Mouse (Mus musculus) embryonic facial prominence, embryonic 12.5 days (tissue): ENCODE results near the gene Ptchd4. TPM values are rescaled to one million over a fixed set of nuclear protein-coding genes. Genes with fewer than 3 reads are reported as not detected.
A peak's percentile ranks its signal among the peaks of the same experiment; 100 is the strongest.

ENCODE experiments used
- ATAC-seq: fragments of 200-750 bp; cut with Nextera tagmentation; 2 replicates; pipeline ENCODE4 v1.8.0; 2017; ENCODE audit not compliant: insufficient number of reproducible peaks, insufficient read depth, low FRiP score, low TSS enrichment
- H3K27ac ChIP-seq: fragments of 300-500 bp; sonication (generic); 2 replicates; pipeline ENCODE4 v1.5.1; 2016; ENCODE audit warnings: mild to moderate bottlenecking
- H3K27me3 ChIP-seq: fragments of 300-500 bp; sonication (generic); 2 replicates; pipeline ENCODE4 v1.6.1; 2016; ENCODE audit warnings: mild to moderate bottlenecking, moderate library complexity
- H3K36me3 ChIP-seq: fragments of 300-500 bp; sonication (generic); 2 replicates; pipeline ENCODE4 v1.6.1; 2016; ENCODE audit warnings: mild to moderate bottlenecking
- H3K4me1 ChIP-seq: fragments of 300-500 bp; sonication (generic); 2 replicates; pipeline ENCODE4 v1.6.1; 2016
- H3K4me2 ChIP-seq: fragments of 300-500 bp; sonication (generic); replicated peaks from 2 replicates; pipeline ENCODE4 v1.6.1; 2016; ENCODE audit warnings: mild to moderate bottlenecking, moderate library complexity
- H3K4me3 ChIP-seq: fragments of 300-500 bp; sonication (generic); 2 replicates; pipeline ENCODE4 v1.5.1; 2016; ENCODE audit warnings: mild to moderate bottlenecking
- H3K9ac ChIP-seq: fragments of 300-500 bp; sonication (generic); 2 replicates; pipeline ENCODE4 v1.6.1; 2016; ENCODE audit warnings: mild to moderate bottlenecking, moderate library complexity
- H3K9me3 ChIP-seq: fragments of 300-500 bp; sonication (generic); 2 replicates; pipeline ENCODE4 v1.6.1; 2016; ENCODE audit warnings: mild to moderate bottlenecking, moderate library complexity
- WGBS: fragments of 180-500 bp; shearing (Covaris S2); methylation state at CpG from one replicate; pipeline ENCODE4 v1.1.7; 2016; 5-methylcytosine and 5-hydroxymethylcytosine counted together
- polyA plus RNA-seq: library from polyadenylated mRNA; unstranded; fragments of >200 nt; fragmentation: Nextera tagmentation; extraction: Ambion mirVana; gene quantifications from 2 replicates; pipeline ENCODE4 v1.2.1, GENCODE M21; 2016

Gene Ptchd4
- polyA plus RNA-seq, 1 experiment from 2014 or later: 3.0 TPM

DNA sequence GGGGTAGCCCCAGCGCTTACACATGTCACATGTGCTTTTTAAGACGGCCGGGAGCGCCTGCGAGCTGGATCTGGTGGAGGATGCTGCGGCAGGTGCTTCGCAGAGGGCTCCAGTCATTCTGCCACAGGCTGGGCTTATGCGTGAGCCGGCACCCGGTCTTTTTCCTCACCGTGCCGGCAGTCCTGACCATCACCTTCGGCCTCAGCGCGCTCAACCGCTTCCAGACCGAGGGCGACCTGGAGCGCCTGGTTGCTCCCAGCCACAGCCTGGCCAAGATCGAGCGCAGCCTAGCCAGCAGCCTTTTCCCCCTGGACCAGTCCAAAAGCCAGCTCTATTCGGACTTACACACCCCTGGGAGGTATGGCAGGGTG is 850 bp downstream of the Ptchd4 start:
- Histone ChIP-seq H3K27ac (no peak overlapping the region), H3K4me3 (peak overlapping the region; percentile 52), H3K9ac (peak overlapping the region; percentile 46), H3K4me2 (peak overlapping the region; percentile 88), H3K36me3 (no peaks in the 10 kb centered on the region), H3K4me1 (peaks cover 4% of the 10 kb centered on the region; the same call in 1 of the 2 replicates), H3K27me3 (peaks cover 20% of the 10 kb centered on the region), H3K9me3 (no peaks in the 10 kb centered on the region)
- ATAC-seq: peak; percentile 50
- WGBS: 2% methylated on average over 22 of the region's 22 CpGs

DNA sequence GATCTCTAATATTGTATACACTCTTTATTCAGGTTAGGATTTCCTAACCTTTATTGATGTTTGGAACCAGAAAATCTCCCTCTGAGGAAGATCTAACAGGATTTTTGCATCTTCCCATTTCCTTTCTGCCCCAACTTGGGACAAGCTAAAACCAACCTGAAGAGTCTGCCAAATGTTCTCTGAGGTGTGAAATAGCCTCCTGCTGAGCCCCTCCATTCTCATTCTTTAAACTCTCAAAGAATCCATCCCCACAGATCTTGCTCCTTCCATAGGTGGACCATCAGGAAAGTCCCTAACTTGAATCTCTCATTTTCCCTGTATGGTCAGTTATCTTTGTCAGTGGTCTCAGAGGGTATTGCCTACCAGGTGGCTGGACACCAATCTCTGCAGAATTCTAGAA is 20.0 kb downstream of the Ptchd4 start:
- Histone ChIP-seq H3K9me3 (0 out of 2 replicates have a peak, but pooled peaks cover 2% of the 10 kb centered on the region), H3K36me3 (no peaks in the 10 kb centered on the region), H3K27me3 (no peaks in the 10 kb centered on the region), H3K4me1 (no peaks in the 10 kb centered on the region), H3K27ac (no peak overlapping the region), H3K4me2 (no peak overlapping the region), H3K9ac (no peak overlapping the region), H3K4me3 (no peak overlapping the region)
- no peak for ATAC-seq

DNA sequence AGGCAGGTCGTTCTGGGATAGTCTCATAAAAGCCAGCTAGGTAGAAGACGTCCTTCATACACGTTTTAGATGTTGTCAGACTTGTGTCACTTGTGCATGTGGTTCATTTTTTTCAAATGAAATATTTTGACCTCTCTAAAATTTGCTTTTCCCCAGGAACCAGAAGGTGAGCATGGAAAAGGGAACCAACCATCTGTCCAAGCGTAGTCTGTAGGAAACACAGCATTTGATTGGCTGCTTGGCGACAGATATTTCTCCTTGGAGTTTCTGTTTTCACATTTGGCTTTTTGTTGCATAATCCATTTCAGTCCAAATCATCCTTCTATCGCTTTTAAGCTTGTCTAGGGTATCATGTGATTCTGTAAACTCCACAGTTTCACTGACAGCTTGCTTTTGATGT is 20.8 kb downstream of the Ptchd4 start:
- Histone ChIP-seq H3K4me3 (no peak overlapping the region), H3K4me2 (no peak overlapping the region), H3K9me3 (0 out of 2 replicates have a peak, but pooled peaks cover 2% of the 10 kb centered on the region), H3K9ac (no peak overlapping the region), H3K27ac (no peak overlapping the region), H3K4me1 (no peaks in the 10 kb centered on the region), H3K36me3 (no peaks in the 10 kb centered on the region), H3K27me3 (no peaks in the 10 kb centered on the region)
- no peak for ATAC-seq
- 82% methylated on average over 6 of the region's 6 CpGs for WGBS

DNA sequence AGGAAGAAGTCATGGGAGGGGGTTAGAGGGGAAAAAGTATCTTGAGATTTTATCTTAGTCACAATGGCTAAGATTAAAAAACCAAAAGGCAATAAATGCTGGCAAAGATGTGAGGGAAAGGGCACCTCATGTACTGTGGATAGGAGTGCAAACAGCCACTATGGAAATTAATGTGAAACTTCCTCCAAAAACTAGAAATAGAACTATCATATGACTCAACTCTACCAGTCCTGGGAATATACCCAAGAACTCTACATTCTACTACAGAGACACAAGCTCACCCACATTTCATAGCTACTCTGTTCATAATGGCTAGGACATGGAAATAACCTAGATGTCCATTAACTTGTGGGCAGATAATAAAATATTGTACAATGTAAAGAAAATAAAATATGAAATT is 30.3 kb downstream of the Ptchd4 start:
- H3K27ac ChIP-seq: no peak overlapping the region
- H3K9me3 ChIP-seq: no peaks in the 10 kb centered on the region
- H3K4me2 ChIP-seq: no peak overlapping the region
- H3K36me3 ChIP-seq: no peaks in the 10 kb centered on the region
- H3K9ac ChIP-seq: no peak overlapping the region
- H3K27me3 ChIP-seq: no peaks in the 10 kb centered on the region
- no peak for ATAC-seq
- no peak overlapping the region for H3K4me3 ChIP-seq
- H3K4me1 ChIP-seq: no peaks in the 10 kb centered on the region

DNA sequence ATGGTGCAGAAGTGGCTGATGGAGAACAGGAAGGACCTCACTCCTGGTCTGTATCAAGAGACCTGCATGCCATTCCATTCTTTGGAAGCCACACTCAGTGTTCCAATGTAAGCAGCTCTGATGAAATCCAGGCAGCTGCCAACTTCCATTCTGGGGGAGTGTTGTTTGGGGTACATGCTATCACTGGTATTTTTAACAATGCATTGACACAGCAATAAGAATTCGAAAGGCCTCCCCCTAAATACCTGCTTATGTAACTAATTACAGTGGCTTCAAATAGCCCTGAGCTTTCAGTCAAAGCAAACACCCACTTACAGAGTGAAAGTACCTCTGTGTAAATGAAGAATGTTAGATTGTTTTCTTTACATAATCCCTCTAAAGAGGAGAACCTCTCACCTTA is 42.7 kb downstream of the Ptchd4 start:
- H3K4me2 ChIP-seq: no peak overlapping the region
- H3K4me3 ChIP-seq: no peak overlapping the region
- no peak overlapping the region for H3K9ac ChIP-seq
- no peaks in the 10 kb centered on the region for H3K27me3 ChIP-seq
- no peak for ATAC-seq
- H3K36me3 ChIP-seq: no peaks in the 10 kb centered on the region
- WGBS: 47% methylated on average over 1 of the region's 1 CpGs
- no peaks in the 10 kb centered on the region for H3K4me1 ChIP-seq
- no peak overlapping the region for H3K27ac ChIP-seq
- H3K9me3 ChIP-seq: no peaks in the 10 kb centered on the region

DNA sequence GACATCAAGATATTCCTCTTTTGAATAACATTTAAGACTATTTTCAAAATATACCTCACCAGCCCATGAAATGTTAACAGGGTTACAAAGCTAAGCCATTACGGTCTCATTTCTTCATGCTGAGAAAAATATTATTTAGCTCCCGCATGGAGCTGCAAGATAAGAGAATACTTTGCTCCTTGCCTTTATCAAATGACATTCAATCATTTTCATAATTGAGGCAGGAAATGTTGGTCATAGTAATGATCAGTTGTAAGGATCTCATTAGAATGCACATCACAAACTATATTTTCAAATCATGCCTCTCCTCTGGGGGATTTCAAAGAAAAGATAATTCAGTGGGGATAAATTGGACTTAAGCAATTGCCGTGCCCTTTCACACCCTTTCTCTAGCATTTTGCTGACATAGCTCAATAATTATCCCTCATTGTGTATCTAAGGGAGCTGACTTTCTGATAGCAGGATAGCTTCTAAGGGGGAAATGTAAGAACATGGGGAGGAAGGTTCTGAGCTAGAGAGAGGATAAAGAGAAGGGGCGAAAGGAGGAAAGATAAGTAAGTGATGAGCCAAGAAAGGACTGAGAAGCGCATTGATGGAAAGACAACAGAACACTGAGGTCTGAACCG is 47.5 kb downstream of the Ptchd4 start:
- H3K36me3 ChIP-seq: no peaks in the 10 kb centered on the region
- no peaks in the 10 kb centered on the region for H3K27me3 ChIP-seq
- H3K27ac ChIP-seq: no peak overlapping the region
- no peaks in the 10 kb centered on the region for H3K9me3 ChIP-seq
- H3K4me1 ChIP-seq: no peaks in the 10 kb centered on the region
- no peak overlapping the region for H3K4me3 ChIP-seq
- H3K9ac ChIP-seq: no peak overlapping the region
- H3K4me2 ChIP-seq: no peak overlapping the region
- ATAC-seq: no peak
- WGBS: 85% methylated on average over 6 of the region's 6 CpGs

DNA sequence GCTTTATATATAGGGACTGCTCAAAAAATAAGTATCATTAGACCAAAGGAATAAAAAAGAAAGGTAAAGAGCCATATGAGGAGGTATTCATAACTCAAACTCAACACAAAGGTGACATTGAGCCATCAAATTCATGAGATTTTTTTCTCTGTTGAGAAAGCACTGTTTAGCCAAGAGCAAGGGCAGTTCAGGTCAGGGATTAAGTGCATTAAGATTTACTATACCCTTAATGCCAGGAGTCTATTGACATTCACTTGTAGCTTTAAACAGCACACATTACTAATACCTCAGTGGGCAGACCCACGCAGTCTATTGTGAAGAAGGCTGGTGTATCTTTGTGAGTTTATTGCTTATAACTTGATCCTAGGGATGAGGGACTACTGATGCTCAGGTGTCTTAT is 49.0 kb downstream of the Ptchd4 start:
- Histone ChIP-seq H3K4me2 (no peak overlapping the region), H3K9me3 (no peaks in the 10 kb centered on the region), H3K27ac (no peak overlapping the region), H3K4me3 (no peak overlapping the region), H3K9ac (no peak overlapping the region), H3K27me3 (no peaks in the 10 kb centered on the region), H3K36me3 (no peaks in the 10 kb centered on the region), H3K4me1 (no peaks in the 10 kb centered on the region)
- ATAC-seq: no peak
- 65% methylated on average over 1 of the region's 1 CpGs for WGBS

DNA sequence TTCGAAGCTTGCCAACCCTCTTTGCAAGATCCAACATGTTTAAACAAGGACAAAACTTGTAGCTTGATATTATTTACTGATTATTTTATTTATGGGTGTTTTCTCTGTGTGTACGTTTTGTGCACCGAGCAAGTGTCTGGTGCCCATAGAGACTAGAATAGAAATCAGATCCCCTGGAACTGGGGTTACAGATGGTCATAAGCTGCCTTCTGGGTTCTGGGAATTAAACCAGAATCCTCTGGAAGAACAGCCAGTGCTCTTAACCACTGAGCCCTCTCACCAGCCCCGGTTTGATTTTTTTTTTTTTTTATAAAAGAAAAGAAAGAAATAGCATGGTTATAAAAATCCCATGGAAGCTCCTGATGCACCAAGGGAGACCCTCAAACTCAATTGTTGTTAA is 59.1 kb downstream of the Ptchd4 start:
- Histone ChIP-seq H3K4me1 (no peaks in the 10 kb centered on the region), H3K27me3 (no peaks in the 10 kb centered on the region), H3K36me3 (no peaks in the 10 kb centered on the region), H3K9me3 (no peaks in the 10 kb centered on the region), H3K4me3 (no peak overlapping the region), H3K4me2 (no peak overlapping the region), H3K27ac (no peak overlapping the region), H3K9ac (no peak overlapping the region)
- no peak for ATAC-seq
- 92% methylated on average over 4 of the region's 4 CpGs for WGBS

DNA sequence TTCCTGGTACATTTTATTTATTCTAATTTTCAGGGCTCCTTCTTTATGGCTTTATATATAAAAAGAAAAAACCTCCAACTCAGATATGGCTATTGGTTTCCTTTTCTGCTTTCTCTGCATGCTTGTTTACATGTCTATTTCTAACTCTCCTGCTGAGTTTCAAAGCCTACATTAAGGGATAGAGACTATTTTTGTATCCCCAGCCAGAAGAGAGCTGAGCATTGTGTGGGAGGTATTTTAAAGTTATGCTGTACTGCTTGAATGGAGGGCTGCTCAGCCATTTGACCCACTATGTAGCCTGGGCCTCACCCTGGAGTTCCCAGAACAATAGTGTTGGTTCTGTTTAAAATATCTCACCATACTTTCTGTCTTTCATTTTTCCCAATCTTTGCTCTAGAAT is 77.3 kb downstream of the Ptchd4 start:
- Histone ChIP-seq H3K36me3 (no peaks in the 10 kb centered on the region), H3K27ac (no peak overlapping the region), H3K4me2 (no peak overlapping the region), H3K4me3 (no peak overlapping the region), H3K4me1 (no peaks in the 10 kb centered on the region), H3K9ac (no peak overlapping the region), H3K9me3 (no peaks in the 10 kb centered on the region), H3K27me3 (no peaks in the 10 kb centered on the region)
- ATAC-seq: no peak

DNA sequence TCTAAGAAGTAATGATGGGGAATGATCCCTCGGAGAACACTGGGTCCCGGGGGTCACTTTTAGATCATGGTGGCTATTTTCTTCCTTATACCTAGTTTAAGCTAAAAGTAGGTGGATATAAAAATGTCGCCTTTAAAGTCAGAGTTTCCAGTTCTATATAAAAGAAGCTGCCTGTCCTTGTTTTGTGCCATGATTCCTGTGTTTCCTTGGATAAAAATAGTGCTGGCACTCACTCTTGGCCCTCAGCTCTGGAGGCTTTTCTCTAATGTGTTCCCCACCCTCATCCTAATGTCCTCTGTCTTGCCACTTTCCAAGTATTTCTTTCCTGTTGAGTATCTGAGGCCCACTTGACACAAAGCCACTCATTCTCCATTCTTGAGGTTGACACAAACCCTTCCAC is 79.6 kb downstream of the Ptchd4 start:
- Histone ChIP-seq H3K4me1 (no peaks in the 10 kb centered on the region), H3K36me3 (no peaks in the 10 kb centered on the region), H3K4me2 (no peak overlapping the region), H3K27ac (no peak overlapping the region), H3K4me3 (no peak overlapping the region), H3K27me3 (no peaks in the 10 kb centered on the region), H3K9me3 (no peaks in the 10 kb centered on the region), H3K9ac (no peak overlapping the region)
- ATAC-seq: no peak
- WGBS: 84% methylated on average over 3 of the region's 3 CpGs

DNA sequence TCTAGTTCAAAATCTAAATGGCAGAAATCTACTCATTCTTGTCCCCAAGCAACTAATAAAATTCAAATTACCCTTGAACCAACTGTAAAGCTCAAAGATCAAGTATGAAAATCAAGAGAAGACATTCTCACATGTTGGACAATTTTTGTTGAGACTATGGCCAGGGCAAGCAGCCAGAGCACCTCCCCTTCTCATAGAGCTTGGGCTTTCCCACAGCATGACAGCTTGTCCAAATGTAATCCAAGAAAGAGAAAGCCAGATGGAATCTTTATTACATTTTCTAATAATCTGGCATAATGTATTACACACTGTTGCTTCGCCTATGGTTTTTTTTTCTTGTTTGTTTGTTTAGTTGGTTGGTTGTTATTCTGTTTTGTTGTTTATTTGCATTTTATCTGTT is 102.7 kb downstream of the Ptchd4 start:
- Histone ChIP-seq H3K36me3 (no peaks in the 10 kb centered on the region), H3K9me3 (no peaks in the 10 kb centered on the region), H3K4me3 (no peak overlapping the region), H3K27me3 (no peaks in the 10 kb centered on the region), H3K9ac (no peak overlapping the region), H3K4me2 (no peak overlapping the region), H3K4me1 (no peaks in the 10 kb centered on the region), H3K27ac (no peak overlapping the region)
- ATAC-seq: no peak
- WGBS: 84% methylated on average over 1 of the region's 1 CpGs

DNA sequence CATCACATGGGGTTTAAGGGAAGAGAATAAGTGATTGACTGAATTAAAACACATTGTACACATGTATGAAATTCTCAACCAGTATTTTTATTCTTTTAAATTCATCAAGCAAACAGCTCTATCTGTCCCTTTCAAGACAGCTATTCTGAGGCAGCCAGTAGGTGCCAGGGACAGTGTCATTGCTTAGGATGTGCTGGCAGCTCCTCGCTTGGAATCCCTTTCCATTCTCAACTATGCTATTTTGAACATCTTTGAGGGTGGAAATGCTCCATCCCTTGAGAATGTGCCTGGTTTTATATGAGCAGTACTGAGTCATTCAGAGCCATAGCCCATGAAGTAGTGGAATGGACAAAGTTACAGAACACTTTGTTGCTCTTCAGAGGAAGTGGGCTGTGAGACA is 112.2 kb downstream of the Ptchd4 start:
- Histone ChIP-seq H3K27me3 (no peaks in the 10 kb centered on the region), H3K4me1 (no peaks in the 10 kb centered on the region), H3K27ac (no peak overlapping the region), H3K9ac (no peak overlapping the region), H3K9me3 (no peaks in the 10 kb centered on the region), H3K4me2 (no peak overlapping the region), H3K36me3 (no peaks in the 10 kb centered on the region), H3K4me3 (no peak overlapping the region)
- WGBS: 95% methylated on average over 1 of the region's 1 CpGs
- no peak for ATAC-seq

DNA sequence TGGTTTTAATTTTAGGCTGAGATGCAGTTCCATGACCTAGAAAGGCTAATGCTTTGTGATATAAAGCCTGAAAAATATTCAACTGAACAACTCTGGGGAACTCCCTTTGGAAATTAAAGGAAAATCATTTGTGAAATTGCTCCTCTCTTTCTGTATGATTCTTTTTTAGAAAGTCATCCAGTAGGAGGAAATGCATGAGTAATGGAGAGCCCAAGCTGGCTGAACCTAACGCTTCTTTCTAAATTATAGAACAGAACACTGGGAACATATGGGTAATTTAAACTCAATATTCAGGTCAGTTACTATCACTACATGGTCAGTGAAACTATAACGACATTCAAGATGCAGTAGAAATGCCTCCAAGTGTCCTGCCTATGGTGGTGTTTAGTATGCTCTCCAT is 114.6 kb downstream of the Ptchd4 start:
- 80% methylated on average over 2 of the region's 2 CpGs for WGBS
- ATAC-seq: no peak
- H3K27ac ChIP-seq: no peak overlapping the region

More for the DNA sequence above, 114.6 kb downstream of the Ptchd4 start:
- Histone ChIP-seq H3K27me3 (no peaks in the 10 kb centered on the region), H3K36me3 (no peaks in the 10 kb centered on the region), H3K9ac (no peak overlapping the region), H3K9me3 (no peaks in the 10 kb centered on the region), H3K4me2 (no peak overlapping the region), H3K4me3 (no peak overlapping the region), H3K4me1 (no peaks in the 10 kb centered on the region)
